In genomic region chr3:96263558-96264403, GRCm38 (mm10) we compare ENCODE assay signal across 8 mouse cellular contexts. TPM values are rescaled to one million over a fixed set of nuclear protein-coding genes. Genes with fewer than 3 reads are reported as not detected.
DNase-seq lines count a peak whose midpoint lies in the region; ATAC-seq and TF ChIP-seq lines count a peak whose summit lies in the region.

No protein-coding gene starts in this region.

- DNase-seq in layer of hippocampus, adult 9-11 months, result peak; percentile 47
- no peak for DNase-seq in layer of hippocampus, adult 9-10 months (ENCODE audit: low spot score)
- DNase-seq in adipocyte (ENCODE audit: low spot score), result peak; percentile 83
- DNase-seq in forebrain, embryonic 10.5 days (ENCODE audit: extremely low spot score, low spot score), result peak; percentile 64
- DNase-seq in liver, adult 2 months (ENCODE audit: extremely low read depth, low read depth, low spot score), result no peak
- DNase-seq in midbrain, postnatal 0 days (ENCODE audit: low spot score), result peak; percentile 53
- peak; percentile 65 for DNase-seq in thymus, postnatal 4 days

- no peak for TF ChIP-seq CTCF in liver, adult 2 months (IDR thresholded peaks at IDR 0.05; ENCODE audit: low read depth, low read length)
- no peak for TF ChIP-seq CTCF in midbrain, postnatal 0 days (IDR thresholded peaks at IDR 0.05)

- H3K27me3 ChIP-seq in forebrain, embryonic 10.5 days (ENCODE audit: poor library complexity, severe bottlenecking), result no peaks in the 10 kb centered on the region
- H3K27me3 ChIP-seq in hindbrain, embryonic 13.5 days, result no peaks in the 10 kb centered on the region
- H3K27me3 ChIP-seq in liver, adult 2 months (ENCODE audit: control insufficient read depth, insufficient read depth, low read length), result no peaks in the 10 kb centered on the region
- no peaks in the 10 kb centered on the region for H3K27me3 ChIP-seq in midbrain, postnatal 0 days (ENCODE audit: insufficient read depth, low read length)

- peak overlapping the region; percentile 80 for H3K4me2 ChIP-seq in hindbrain, embryonic 13.5 days
- H3K4me2 ChIP-seq in midbrain, postnatal 0 days (ENCODE audit: low read depth, low read length, poor library complexity, severe bottlenecking), result peak overlapping the region; percentile 77

- H3K27ac ChIP-seq in forebrain, embryonic 10.5 days, result peak overlapping the region; percentile 93
- peak overlapping the region; percentile 98 for H3K27ac ChIP-seq in hindbrain, embryonic 13.5 days
- peak overlapping the region; percentile 92 for H3K27ac ChIP-seq in liver, adult 2 months (replicated peaks; ENCODE audit: insufficient read depth, low read depth, low read length)
- peak overlapping the region; percentile 97 for H3K27ac ChIP-seq in midbrain, postnatal 0 days (ENCODE audit: low read depth, low read length)

- no peaks in the 10 kb centered on the region for H3K36me3 ChIP-seq in forebrain, embryonic 10.5 days (replicated peaks)
- no peaks in the 10 kb centered on the region for H3K36me3 ChIP-seq in hindbrain, embryonic 13.5 days
- no peaks in the 10 kb centered on the region for H3K36me3 ChIP-seq in liver, adult 2 months (ENCODE audit: control insufficient read depth, insufficient read depth, low read length)
- no peaks in the 10 kb centered on the region for H3K36me3 ChIP-seq in midbrain, postnatal 0 days (ENCODE audit: insufficient read depth, low read length)

- no peaks in the 10 kb centered on the region for H3K9me3 ChIP-seq in forebrain, embryonic 10.5 days
- no peaks in the 10 kb centered on the region for H3K9me3 ChIP-seq in hindbrain, embryonic 13.5 days
- no peaks in the 10 kb centered on the region for H3K9me3 ChIP-seq in midbrain, postnatal 0 days (ENCODE audit: low read length)

- peak overlapping the region; percentile 63 for H3K4me3 ChIP-seq in forebrain, embryonic 10.5 days
- H3K4me3 ChIP-seq in hindbrain, embryonic 13.5 days, result peak overlapping the region; percentile 59
- H3K4me3 ChIP-seq in liver, adult 2 months (ENCODE audit: insufficient read depth, low read depth, low read length), result peak overlapping the region; percentile 38
- peak overlapping the region; percentile 58 for H3K4me3 ChIP-seq in midbrain, postnatal 0 days (ENCODE audit: low read depth, low read length)

- no peaks in the 10 kb centered on the region for H3K79me2 ChIP-seq in liver, adult 2 months (ENCODE audit: control insufficient read depth, insufficient read depth, low read length)

- H3K4me1 ChIP-seq in forebrain, embryonic 10.5 days, result peaks cover 57% of the 10 kb centered on the region
- peaks cover 31% of the 10 kb centered on the region for H3K4me1 ChIP-seq in hindbrain, embryonic 13.5 days (replicated peaks)
- peaks cover 12% of the 10 kb centered on the region; the same call in 1 of the 2 replicates for H3K4me1 ChIP-seq in liver, adult 2 months (ENCODE audit: control insufficient read depth, insufficient read depth, low read length)
- peaks cover 5% of the 10 kb centered on the region for H3K4me1 ChIP-seq in midbrain, postnatal 0 days (ENCODE audit: insufficient read depth, low read length)

- peak; percentile 41 for ATAC-seq in hindbrain, embryonic 13.5 days (ENCODE audit: low FRiP score)
- no peak for ATAC-seq in midbrain, postnatal 0 days (ENCODE audit: low FRiP score)

- 12% methylated on average over 27 of the region's 27 CpGs for WGBS in forebrain, embryonic 10.5 days
- 4% methylated on average over 27 of the region's 27 CpGs for WGBS in hindbrain, embryonic 13.5 days
- WGBS in liver, adult 2 months, result 2% methylated on average over 27 of the region's 27 CpGs
- WGBS in midbrain, postnatal 0 days, result 4% methylated on average over 27 of the region's 27 CpGs

- TF ChIP-seq POLR2A in liver, adult 2 months (IDR thresholded peaks at IDR 0.05; ENCODE audit: extremely low read depth, insufficient read depth, low read length), result no peak

- peak overlapping the region; percentile 83 for H3K9ac ChIP-seq in hindbrain, embryonic 13.5 days
- H3K9ac ChIP-seq in liver, adult 2 months (ENCODE audit: low read depth, low read length), result peak overlapping the region; percentile 67
- peak overlapping the region; percentile 51 for H3K9ac ChIP-seq in midbrain, postnatal 0 days (replicated peaks; ENCODE audit: low read length, poor library complexity, severe bottlenecking)

RNA-seq across cellular contexts. Expression of gene Hist2h4, which starts 0.7 kb away (rescaled TPM):
- polyA plus RNA-seq in forebrain, embryonic 10.5 days (2016; fragmentation: Nextera tagmentation; extraction: Ambion mirVana), result 12.0 and 14.2 TPM in 2 replicates
- polyA plus RNA-seq in hindbrain, embryonic 13.5 days (2015; fragmentation: Nextera tagmentation; extraction: Ambion mirVana), result 5.2 and 6.1 TPM in 2 replicates
- total RNA-seq in liver, adult 2 months (2014; rRNA removed), result 6.0 and 6.6 TPM in 2 replicates
- polyA plus RNA-seq in liver, adult 2 months (2012; rRNA removed), result 0.75 and 1.5 TPM in 2 replicates
- 109 and 118 TPM in 2 replicates for total RNA-seq in midbrain, postnatal 0 days (2014; rRNA removed)
- polyA plus RNA-seq in midbrain, postnatal 0 days (2015; fragmentation: Nextera tagmentation; extraction: Ambion mirVana), result 5.3 and 6.1 TPM in 2 replicates

RNA-seq across cellular contexts. Expression of gene Hist2h3b, which starts 4.7 kb away (rescaled TPM):
- 48.0 and 48.8 TPM in 2 replicates for polyA plus RNA-seq in forebrain, embryonic 10.5 days (2016; fragmentation: Nextera tagmentation; extraction: Ambion mirVana)
- 19.6 and 22.4 TPM in 2 replicates for polyA plus RNA-seq in hindbrain, embryonic 13.5 days (2015; fragmentation: Nextera tagmentation; extraction: Ambion mirVana)
- total RNA-seq in liver, adult 2 months (2014; rRNA removed), result 29.2 and 49.8 TPM in 2 replicates
- polyA plus RNA-seq in liver, adult 2 months (2012; rRNA removed), result 5.7 and 5.8 TPM in 2 replicates
- 684 and 1,135 TPM in 2 replicates for total RNA-seq in midbrain, postnatal 0 days (2014; rRNA removed)
- polyA plus RNA-seq in midbrain, postnatal 0 days (2015; fragmentation: Nextera tagmentation; extraction: Ambion mirVana), result 6.2 and 8.3 TPM in 2 replicates

RNA-seq across cellular contexts. Expression of gene Hist2h2bb, which starts 5.8 kb away (rescaled TPM):
- 10.2 and 10.5 TPM in 2 replicates for polyA plus RNA-seq in forebrain, embryonic 10.5 days (2016; fragmentation: Nextera tagmentation; extraction: Ambion mirVana)
- polyA plus RNA-seq in hindbrain, embryonic 13.5 days (2015; fragmentation: Nextera tagmentation; extraction: Ambion mirVana), result 2.7 and 3.4 TPM in 2 replicates
- total RNA-seq in liver, adult 2 months (2014; rRNA removed), result 30.4 and 30.7 TPM in 2 replicates
- polyA plus RNA-seq in liver, adult 2 months (2012; rRNA removed), result not detected in 2 replicates
- total RNA-seq in midbrain, postnatal 0 days (2014; rRNA removed), result 162 and 343 TPM in 2 replicates
- polyA plus RNA-seq in midbrain, postnatal 0 days (2015; fragmentation: Nextera tagmentation; extraction: Ambion mirVana), result 1.0 and 1.7 TPM in 2 replicates

RNA-seq across cellular contexts. Expression of gene Hist2h3c1, which starts 17.3 kb away (rescaled TPM):
- 0.86 TPM in 1 of 2 replicates, not detected in the other for polyA plus RNA-seq in forebrain, embryonic 10.5 days (2016; fragmentation: Nextera tagmentation; extraction: Ambion mirVana)
- polyA plus RNA-seq in hindbrain, embryonic 13.5 days (2015; fragmentation: Nextera tagmentation; extraction: Ambion mirVana), result 0.62 TPM in 1 of 2 replicates, not detected in the other
- total RNA-seq in liver, adult 2 months (2014; rRNA removed), result not detected in 2 replicates
- polyA plus RNA-seq in liver, adult 2 months (2012; rRNA removed), result not detected in 2 replicates
- 2.8 TPM in 1 of 2 replicates, not detected in the other for total RNA-seq in midbrain, postnatal 0 days (2014; rRNA removed)
- polyA plus RNA-seq in midbrain, postnatal 0 days (2015; fragmentation: Nextera tagmentation; extraction: Ambion mirVana), result 0.11 and 0.32 TPM in 2 replicates

RNA-seq across cellular contexts. Expression of gene Hist2h2aa1, which starts 18.5 kb away (rescaled TPM):
- 8.1 and 16.6 TPM in 2 replicates for polyA plus RNA-seq in forebrain, embryonic 10.5 days (2016; fragmentation: Nextera tagmentation; extraction: Ambion mirVana)
- 15.6 and 29.2 TPM in 2 replicates for polyA plus RNA-seq in hindbrain, embryonic 13.5 days (2015; fragmentation: Nextera tagmentation; extraction: Ambion mirVana)
- total RNA-seq in liver, adult 2 months (2014; rRNA removed), result 230 and 263 TPM in 2 replicates
- polyA plus RNA-seq in liver, adult 2 months (2012; rRNA removed), result 428 and 563 TPM in 2 replicates
- total RNA-seq in midbrain, postnatal 0 days (2014; rRNA removed), result 786 and 1,113 TPM in 2 replicates
- polyA plus RNA-seq in midbrain, postnatal 0 days (2015; fragmentation: Nextera tagmentation; extraction: Ambion mirVana), result 18.8 and 19.5 TPM in 2 replicates

Comparison
In these comparisons a context has a peak if more than half of its experiments do, and no peak if none do; other contexts are left out.
1. DNase-seq: peak in layer of hippocampus, adult 9-11 months (single experiment), adipocyte (single experiment), forebrain, embryonic 10.5 days (single experiment), midbrain, postnatal 0 days (single experiment) and thymus, postnatal 4 days (single experiment); none in layer of hippocampus, adult 9-10 months (single experiment) and liver, adult 2 months (single experiment).
2. Peak in every context shown above with its lines, with median percentiles within 50 percentile points of each other: H3K27ac ChIP-seq, H3K4me3 ChIP-seq and H3K9ac ChIP-seq.